Mouse (Mus musculus): ENCODE data around the gene 1700010I14Rik. TPM values are rescaled to one million over a fixed set of nuclear protein-coding genes. Genes with fewer than 3 reads are reported as not detected.

Gene 1700010I14Rik
- total RNA-seq, 2 experiments from 2014 or later, result 0.25 to 0.26 TPM

DNA sequence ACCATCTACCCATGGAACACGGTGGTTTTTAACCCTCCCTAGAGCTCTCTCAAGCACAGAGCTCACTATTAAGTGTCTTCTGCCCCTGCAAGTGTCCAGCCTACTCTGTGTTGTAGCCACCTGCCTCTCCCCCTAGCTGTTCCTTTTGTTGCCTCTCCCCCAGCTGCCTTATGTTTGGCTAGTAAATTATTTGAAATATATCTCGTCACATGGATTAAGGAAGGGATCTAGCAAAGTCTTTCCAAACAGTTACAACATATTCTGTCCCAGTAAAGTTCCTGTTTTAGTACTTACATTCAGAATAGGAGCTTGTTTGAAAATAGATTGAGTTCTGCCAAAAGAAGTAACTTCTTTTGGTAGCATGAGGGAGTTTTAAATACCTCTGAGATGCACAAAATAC lies 10.9 kb upstream of the 1700010I14Rik start:
- H3K4me3 ChIP-seq, result no peak overlapping the region
- no peak for TF ChIP-seq CTCF (IDR thresholded peaks at IDR 0.05)
- no peak for DNase-seq
- intact Hi-C loops (cut with DNase I), result no loop called here
- no peak overlapping the region for H3K27ac ChIP-seq

- intact Hi-C loops (cut with DNase I), result no loop called here
- no peak for DNase-seq
- Histone ChIP-seq H3K4me3 (no peak overlapping the region), H3K27ac (no peak overlapping the region)
- no peak for TF ChIP-seq CTCF (IDR thresholded peaks at IDR 0.05)
Observed at GRCm38 (mm10) chr17:8983576-8983975, 4.6 kb upstream of the 1700010I14Rik start.

DNA sequence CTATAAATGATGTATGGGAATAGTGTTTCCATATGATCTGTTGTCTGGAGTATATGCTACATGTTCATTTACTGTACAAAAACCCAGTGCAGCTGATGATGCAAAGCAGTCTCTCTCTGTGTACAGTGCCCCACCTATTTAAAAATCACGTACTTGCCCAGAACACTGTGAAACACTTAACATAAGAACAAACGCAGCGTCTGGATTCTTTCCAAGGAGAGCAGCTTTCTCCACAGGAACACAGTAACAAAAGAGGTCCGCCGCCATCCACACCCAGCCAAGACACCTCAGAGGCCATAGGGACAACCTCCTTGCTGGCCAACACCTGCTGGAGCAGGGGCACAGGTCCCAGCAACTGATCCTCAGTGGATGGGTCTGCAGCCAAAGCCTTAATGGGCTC lies 2.4 kb upstream of the 1700010I14Rik start:
- intact Hi-C loops (cut with DNase I), result no loop called here
- TF ChIP-seq CTCF (IDR thresholded peaks at IDR 0.05), result no peak
- no peak for DNase-seq
- Histone ChIP-seq H3K27ac (no peak overlapping the region), H3K4me3 (no peak overlapping the region)

GRCm38 (mm10) chr17:8986551-8986950 lies 1.6 kb upstream of the 1700010I14Rik start:
- no peak for TF ChIP-seq CTCF (IDR thresholded peaks at IDR 0.05)
- no peak for DNase-seq
- intact Hi-C loops (cut with DNase I), result no loop called here
- Histone ChIP-seq H3K4me3 (no peak overlapping the region), H3K27ac (no peak overlapping the region)

DNA sequence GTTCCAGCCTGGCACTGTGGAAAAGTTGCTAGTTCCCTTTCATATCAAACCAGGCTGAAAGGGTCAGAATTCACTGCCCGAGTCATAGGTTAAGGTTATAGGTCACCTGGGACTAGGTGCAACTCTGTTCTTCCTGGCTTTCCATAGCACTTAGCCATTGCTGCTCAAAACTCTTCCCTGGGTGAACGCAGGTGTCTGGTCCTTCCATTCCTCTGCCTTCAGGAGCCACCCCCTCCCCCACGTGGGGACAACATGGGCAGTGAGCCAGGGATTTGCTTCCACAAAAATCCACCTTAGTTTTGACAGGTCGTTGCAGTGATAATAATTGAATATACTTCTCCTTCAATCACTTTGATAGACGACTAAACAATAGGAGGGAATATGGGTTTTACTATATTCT lies 764 bp upstream of the 1700010I14Rik start:
- DNase-seq, result no peak
- H3K4me3 ChIP-seq, result no peak overlapping the region
- intact Hi-C loops (cut with DNase I), result no loop called here
- TF ChIP-seq CTCF (IDR thresholded peaks at IDR 0.05), result no peak
- no peak overlapping the region for H3K27ac ChIP-seq

DNA sequence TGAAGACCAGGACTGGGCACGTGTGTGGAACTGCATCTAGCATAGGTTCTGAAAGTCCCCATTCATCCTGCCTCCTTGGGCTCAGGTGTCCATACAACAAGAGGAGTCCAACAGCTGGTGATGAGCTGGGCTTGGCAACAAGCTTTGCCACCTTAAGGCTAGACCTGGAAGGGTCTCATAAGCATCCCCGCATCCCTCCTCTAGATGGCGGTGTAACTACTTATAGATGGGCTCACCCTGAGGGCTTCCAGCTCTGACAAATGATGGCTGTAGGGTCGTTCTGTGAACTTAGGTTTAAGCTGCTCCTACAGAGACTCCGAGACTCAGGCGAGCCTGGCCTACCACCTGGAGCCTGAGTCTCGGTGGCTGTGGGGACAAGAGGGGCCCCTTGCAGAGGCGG lies 3.0 kb downstream of the 1700010I14Rik start:
- DNase-seq, result no peak
- peak; percentile 50 for TF ChIP-seq CTCF (IDR thresholded peaks at IDR 0.05)
- intact Hi-C loops (cut with DNase I), result no loop called here
- Histone ChIP-seq H3K27ac (no peak overlapping the region), H3K4me3 (no peak overlapping the region)

DNA sequence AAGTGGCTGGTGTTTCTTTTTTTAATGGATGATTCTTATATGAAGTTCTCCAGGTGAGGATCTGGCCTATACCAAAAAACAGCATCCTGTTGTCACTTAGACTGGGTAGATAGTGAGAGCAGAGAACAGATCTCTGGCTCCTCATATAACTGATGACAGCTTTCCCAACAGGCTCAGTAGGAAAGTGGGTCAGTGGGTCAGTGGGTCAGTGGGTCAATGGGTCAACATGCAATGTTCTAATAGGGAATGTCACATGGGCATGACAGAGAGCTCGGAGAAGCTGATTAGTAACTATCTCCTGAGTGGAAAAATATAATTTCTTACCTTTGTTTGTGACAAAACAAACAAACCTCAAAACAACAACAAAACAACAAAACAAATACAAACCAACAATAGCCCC lies 7.2 kb downstream of the 1700010I14Rik start:
- no peak for TF ChIP-seq CTCF (IDR thresholded peaks at IDR 0.05)
- DNase-seq, result no peak
- intact Hi-C loops (cut with DNase I), result no loop called here
- Histone ChIP-seq H3K27ac (no peak overlapping the region), H3K4me3 (no peak overlapping the region)

DNA sequence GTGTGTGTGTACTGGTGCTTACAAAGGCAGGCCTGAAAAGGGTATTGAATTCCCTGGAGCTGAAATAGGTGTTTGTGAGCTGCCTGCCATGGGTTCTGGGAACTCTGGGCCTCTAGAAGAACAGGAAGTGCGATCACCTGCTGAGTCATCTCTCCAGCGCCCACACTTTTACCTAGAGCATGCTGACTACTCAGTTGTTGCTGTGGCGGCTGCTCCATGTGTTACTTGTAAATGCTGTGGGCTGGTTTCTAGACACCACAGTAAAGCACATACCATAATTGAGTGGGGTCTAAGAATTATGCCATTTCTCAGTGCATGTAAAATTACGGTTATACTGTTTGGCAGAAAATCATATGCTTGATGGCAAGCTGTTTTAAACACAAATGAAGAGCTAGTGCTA lies 14.3 kb downstream of the 1700010I14Rik start:
- Histone ChIP-seq H3K4me3 (no peak overlapping the region), H3K27ac (no peak overlapping the region)
- DNase-seq, result no peak
- intact Hi-C loops (cut with DNase I), result no loop called here
- TF ChIP-seq CTCF (IDR thresholded peaks at IDR 0.05), result no peak

DNA sequence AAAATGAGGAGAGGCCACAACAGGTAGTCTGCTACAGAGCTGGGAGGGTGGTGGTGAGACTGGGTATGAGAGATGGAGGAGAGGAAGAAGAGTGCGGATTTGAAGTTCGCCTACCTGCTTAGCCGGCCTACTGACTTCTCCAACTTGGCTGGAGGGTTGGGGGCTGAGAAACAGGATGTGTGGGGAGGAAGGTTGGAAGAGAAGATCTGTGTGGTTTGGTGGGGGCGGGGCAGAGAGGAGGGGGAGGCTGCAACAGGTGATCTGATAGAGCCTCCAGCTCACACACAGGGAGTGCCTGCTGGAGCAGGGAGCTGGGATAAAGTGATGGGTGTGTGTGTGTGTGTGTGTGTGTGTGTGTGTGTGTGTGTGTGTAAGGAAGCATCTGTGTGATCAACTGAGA lies 16.4 kb downstream of the 1700010I14Rik start:
- Histone ChIP-seq H3K4me3 (no peak overlapping the region), H3K27ac (no peak overlapping the region)
- TF ChIP-seq CTCF (IDR thresholded peaks at IDR 0.05), result no peak
- DNase-seq, result no peak
- intact Hi-C loops (cut with DNase I), result no loop called here

- no peak overlapping the region for H3K27ac ChIP-seq
- intact Hi-C loops (cut with DNase I), result loop anchor here (10.0 kb wide), 1 partner anchor 731 kb away; no protein-coding TSS in a partner anchor
- peak; percentile 28 for TF ChIP-seq CTCF (IDR thresholded peaks at IDR 0.05)
- no peak for DNase-seq
- H3K4me3 ChIP-seq, result no peak overlapping the region
Observed at GRCm38 (mm10) chr17:9023198-9023942, 35.2 kb downstream of the 1700010I14Rik start.

DNA sequence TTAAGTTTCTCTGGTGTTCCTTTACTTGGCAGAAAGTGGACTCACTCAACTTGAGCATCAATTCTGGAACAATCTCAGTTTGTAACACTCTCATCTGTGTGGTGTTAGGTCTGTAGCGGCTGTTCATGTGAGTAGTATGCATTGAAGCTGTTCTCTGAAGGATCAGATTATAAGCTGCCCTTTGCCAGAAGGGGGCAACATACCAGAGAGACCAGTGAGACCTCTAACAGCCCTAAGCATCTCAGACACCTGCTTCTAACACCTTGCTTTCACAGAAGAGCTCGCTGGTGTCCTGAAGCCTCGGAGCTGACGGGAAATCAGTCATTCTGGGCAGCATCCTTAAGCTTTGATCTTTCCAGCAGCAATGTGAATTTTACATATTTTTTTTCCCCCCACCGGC lies 42.0 kb downstream of the 1700010I14Rik start:
- TF ChIP-seq CTCF (IDR thresholded peaks at IDR 0.05), result no peak

GRCm38 (mm10) chr17:9031241-9032141 lies 43.4 kb downstream of the 1700010I14Rik start:
- H3K27ac ChIP-seq, result peak overlapping the region; percentile 88
- intact Hi-C loops (cut with DNase I), result loop anchor here (2.0 kb wide), 1 partner anchor 113 kb away; no protein-coding TSS in a partner anchor
- DNase-seq, result peak; percentile 85
- peak; percentile 95 for TF ChIP-seq CTCF (IDR thresholded peaks at IDR 0.05)
- peak overlapping the region; percentile 59 for H3K4me3 ChIP-seq

More for the DNA sequence above, 42.0 kb downstream of the 1700010I14Rik start:
- intact Hi-C loops (cut with DNase I), result no loop called here
- no peak for DNase-seq
- Histone ChIP-seq H3K4me3 (no peak overlapping the region), H3K27ac (no peak overlapping the region)
